Mouse (Mus musculus): ENCODE measurements around the gene Olfr313.
A peak's percentile ranks its signal among the peaks of the same experiment; 100 is the strongest.

Gene Olfr313

GRCm38 (mm10) chr11:58860744-58861143 lies 45.9 kb downstream of the Olfr313 start:
- no peak for DNase-seq

GRCm38 (mm10) chr11:58867039-58867953 lies 52.5 kb downstream of the Olfr313 start, which contains the start of gene 2810021J22Rik:
TSS of gene 2810021J22Rik (plus strand) at chr11:58867216.
- peak; percentile 85 to 86 for DNase-seq

DNA sequence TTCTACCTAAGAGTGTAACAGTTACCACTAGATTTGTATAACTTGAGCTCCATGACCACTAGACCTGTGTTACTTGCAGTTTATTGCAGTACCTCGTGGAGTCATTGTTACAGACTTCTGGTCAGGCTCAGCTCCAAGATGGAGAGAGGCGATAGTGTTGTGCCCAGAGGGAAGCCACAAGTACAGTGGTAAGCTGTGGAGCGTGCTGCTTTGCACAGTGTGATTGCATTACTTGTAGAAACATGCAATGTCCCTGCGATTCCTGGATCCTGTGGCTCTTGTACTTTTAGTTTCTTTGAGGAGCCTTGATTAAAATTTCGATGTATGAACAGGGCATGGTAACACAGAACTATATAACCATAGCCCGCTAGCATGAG lies 53.1 kb downstream of the Olfr313 start:
- no peak for DNase-seq

All from B cell, adult 2 months (primary cell).